Mouse (Mus musculus): ENCODE results near the gene Tipin. TPM values are rescaled to one million over a fixed set of nuclear protein-coding genes. Genes with fewer than 3 reads are reported as not detected.

The Tipin gene
- 65.4 TPM for polyA plus RNA-seq (2014; fragmentation: Illumina TruSeq; extraction: RNeasy Lipid Tissue Mini Kit (QIAGEN cat#74804); ENCODE audit: low read depth, low replicate concordance)

GRCm38 (mm10) chr9:64281105-64281780 is at the start of gene Tipin:
TSS of gene Tipin (plus strand) at chr9:64281581.

GRCm38 (mm10) chr9:64234768-64235435 is 46.5 kb upstream of the Tipin start, which contains the start of gene Uchl4:
TSS of gene Uchl4 (plus strand) at chr9:64235201.

GRCm38 (mm10) chr9:64253021-64253904 is 28.1 kb upstream of the Tipin start, which contains the start of gene Map2k1:
TSS of gene Map2k1 (minus strand) at chr9:64253631.

GRCm38 (mm10) chr9:64341254-64341566 is 59.8 kb downstream of the Tipin start, which contains the start of gene Dis3l:
TSS of gene Dis3l (minus strand) at chr9:64341288.

Other genes starting within 250 kb of the Tipin start
- gene Lctl, start 164.4 kb upstream of the Tipin start, polyA plus RNA-seq (2014; fragmentation: Illumina TruSeq; extraction: RNeasy Lipid Tissue Mini Kit (QIAGEN cat#74804); ENCODE audit: low read depth, low replicate concordance) = 1.0 TPM
- gene Zwilch, start 108.5 kb upstream of the Tipin start, polyA plus RNA-seq (2014; fragmentation: Illumina TruSeq; extraction: RNeasy Lipid Tissue Mini Kit (QIAGEN cat#74804); ENCODE audit: low read depth, low replicate concordance) = 5.8 TPM
- 475 TPM for gene Rpl4, start 108.2 kb upstream of the Tipin start, polyA plus RNA-seq (2014; fragmentation: Illumina TruSeq; extraction: RNeasy Lipid Tissue Mini Kit (QIAGEN cat#74804); ENCODE audit: low read depth, low replicate concordance)
- gene Snapc5, start 102.3 kb upstream of the Tipin start, polyA plus RNA-seq (2014; fragmentation: Illumina TruSeq; extraction: RNeasy Lipid Tissue Mini Kit (QIAGEN cat#74804); ENCODE audit: low read depth, low replicate concordance) = 71.6 TPM
- gene Uchl4, start 46.4 kb upstream of the Tipin start, polyA plus RNA-seq (2014; fragmentation: Illumina TruSeq; extraction: RNeasy Lipid Tissue Mini Kit (QIAGEN cat#74804); ENCODE audit: low read depth, low replicate concordance) = not detected
- 65.7 TPM for gene Map2k1, start 27.9 kb upstream of the Tipin start, polyA plus RNA-seq (2014; fragmentation: Illumina TruSeq; extraction: RNeasy Lipid Tissue Mini Kit (QIAGEN cat#74804); ENCODE audit: low read depth, low replicate concordance)
- gene Dis3l, start 59.7 kb downstream of the Tipin start, polyA plus RNA-seq (2014; fragmentation: Illumina TruSeq; extraction: RNeasy Lipid Tissue Mini Kit (QIAGEN cat#74804); ENCODE audit: low read depth, low replicate concordance) = 19.4 TPM
- gene Megf11, start 104.0 kb downstream of the Tipin start, polyA plus RNA-seq (2014; fragmentation: Illumina TruSeq; extraction: RNeasy Lipid Tissue Mini Kit (QIAGEN cat#74804); ENCODE audit: low read depth, low replicate concordance) = 0.41 TPM

Measured in adrenal gland, adult 10 weeks (tissue).